Mouse (Mus musculus) hindbrain, postnatal 0 days (tissue): ENCODE data around the gene Dpp4. TPM values are rescaled to one million over a fixed set of nuclear protein-coding genes. Genes with fewer than 3 reads are reported as not detected.

Experiments used
- ATAC-seq: fragments of 200-750 bp; cut with Nextera tagmentation; 2 replicates; pipeline ENCODE4 v1.8.0; 2017; ENCODE audit warnings: mild to moderate bottlenecking, moderate TSS enrichment, moderate library complexity
- DNase-seq: peaks from one replicate; pipeline ENCODE4 v3.0.0-alpha.2; 2015; ENCODE audit warnings: low spot score
- H3K27ac ChIP-seq: fragments of 300-500 bp; sonication (generic); 2 replicates; pipeline ENCODE4 v1.5.1; 2014; ENCODE audit warnings: mild to moderate bottlenecking
- H3K27me3 ChIP-seq: fragments of 300-500 bp; sonication (generic); 2 replicates; pipeline ENCODE4 v1.6.1; 2014; ENCODE audit warnings: low read length, mixed read lengths; ENCODE audit not compliant: insufficient read depth
- H3K36me3 ChIP-seq: fragments of 300-500 bp; sonication (generic); 2 replicates; pipeline ENCODE4 v1.6.1; 2014; ENCODE audit warnings: low read length, mixed read lengths; ENCODE audit not compliant: insufficient read depth
- H3K4me1 ChIP-seq: fragments of 300-500 bp; sonication (generic); 2 replicates; pipeline ENCODE4 v1.6.1; 2014; ENCODE audit warnings: antibody characterized with exemption, low read length, mixed read lengths; ENCODE audit not compliant: insufficient read depth
- H3K4me2 ChIP-seq: fragments of 300-500 bp; sonication (generic); 2 replicates; pipeline ENCODE4 v1.6.1; 2014; ENCODE audit warnings: low read depth, mild to moderate bottlenecking, low read length, moderate library complexity, mixed read lengths
- H3K4me3 ChIP-seq: fragments of 300-500 bp; sonication (generic); 2 replicates; pipeline ENCODE4 v1.5.1; 2014; ENCODE audit warnings: low read length
- H3K9ac ChIP-seq: fragments of 300-500 bp; sonication (generic); replicated peaks from 2 replicates; pipeline ENCODE4 v1.6.1; 2014; ENCODE audit warnings: mild to moderate bottlenecking, low read length, moderate library complexity, mixed read lengths
- H3K9me3 ChIP-seq: fragments of 300-500 bp; sonication (generic); 2 replicates; pipeline ENCODE4 v1.6.1; 2016; ENCODE audit warnings: low read length, mixed read lengths
- CTCF ChIP-seq: IDR thresholded peaks from 2 replicates; pipeline ENCODE4 v1.5.1; 2016; ENCODE audit warnings: antibody characterized with exemption, control low read depth, low read depth
- WGBS: fragments of 180-500 bp; shearing (Covaris S2); extraction: QIAGEN DNeasy Blood & Tissue Kit; methylation state at CpG from one replicate; pipeline ENCODE4 v1.1.7; 2014; 5-methylcytosine and 5-hydroxymethylcytosine counted together
- polyA plus RNA-seq: library from polyadenylated mRNA; unstranded; fragments of >200 nt; fragmentation: Nextera tagmentation; extraction: Ambion mirVana; gene quantifications from 2 replicates; pipeline ENCODE4 v1.2.1, GENCODE M21; 2015
- total RNA-seq: library from RNA; depleted of rRNA; stranded (reverse); fragments of >200 nt; gene quantifications from 2 replicates; pipeline ENCODE4 v1.2.3, GENCODE M21; 2014

Dpp4 gene
- total and polyA plus RNA-seq, 2 experiments from 2014 or later, result 2.3 to 5.0 TPM

- Histone ChIP-seq H3K27me3 (no peaks in the 10 kb centered on the region), H3K4me2 (no peak overlapping the region), H3K36me3 (no peaks in the 10 kb centered on the region), H3K27ac (no peak overlapping the region), H3K9ac (no peak overlapping the region), H3K4me1 (no peaks in the 10 kb centered on the region), H3K4me3 (no peak overlapping the region), H3K9me3 (no peaks in the 10 kb centered on the region)
- no peak for TF ChIP-seq CTCF
- no peak for DNase-seq
- ATAC-seq, result peak; percentile 50; the same call in 1 of the 2 replicates
- 67% methylated on average over 4 of the region's 4 CpGs for WGBS
These were observed 77.4 kb downstream of the Dpp4 start for GRCm38 (mm10) chr2:62334397-62335243.

DNA sequence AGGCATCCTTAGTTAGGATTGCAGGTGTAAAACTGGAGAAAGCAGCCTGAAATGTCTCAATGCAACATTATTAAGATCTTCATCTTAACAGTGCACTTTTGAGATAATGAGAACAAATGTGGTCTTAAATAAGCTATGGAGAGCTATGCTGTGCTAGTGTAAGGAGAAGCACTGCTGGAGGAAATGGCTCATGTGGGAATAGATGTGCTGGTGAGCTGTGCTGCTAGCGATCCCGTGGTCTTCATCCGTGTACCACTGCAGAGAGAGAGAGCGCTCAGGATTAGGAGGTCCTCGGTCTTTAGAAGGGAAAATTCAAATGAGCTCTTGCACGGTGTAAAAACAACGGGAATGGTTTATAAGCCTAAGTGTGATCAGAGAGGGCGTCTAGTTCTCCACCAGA lies 79.6 kb downstream of the Dpp4 start:
- Histone ChIP-seq H3K9ac (no peak overlapping the region), H3K4me1 (no peaks in the 10 kb centered on the region), H3K36me3 (no peaks in the 10 kb centered on the region), H3K9me3 (no peaks in the 10 kb centered on the region), H3K27me3 (no peaks in the 10 kb centered on the region), H3K4me2 (no peak overlapping the region), H3K4me3 (no peak overlapping the region), H3K27ac (no peak overlapping the region)
- no peak for TF ChIP-seq CTCF
- DNase-seq, result no peak
- ATAC-seq, result no peak; the same call in 1 of the 2 replicates
- WGBS, result 70% methylated on average over 8 of the region's 8 CpGs

GRCm38 (mm10) chr2:62331913-62332312 lies 80.1 kb downstream of the Dpp4 start:
- Histone ChIP-seq H3K4me2 (no peak overlapping the region), H3K27me3 (no peaks in the 10 kb centered on the region)

GRCm38 (mm10) chr2:62325388-62325787 lies 86.6 kb downstream of the Dpp4 start:
- no peak overlapping the region for H3K4me2 ChIP-seq
- H3K9ac ChIP-seq, result no peak overlapping the region
- TF ChIP-seq CTCF, result no peak
- H3K9me3 ChIP-seq, result no peaks in the 10 kb centered on the region
- no peaks in the 10 kb centered on the region for H3K36me3 ChIP-seq
- DNase-seq (no peak), ATAC-seq (no peak)
- H3K4me3 ChIP-seq, result no peak overlapping the region
- WGBS, result 91% methylated on average over 2 of the region's 2 CpGs
- no peaks in the 10 kb centered on the region for H3K27me3 ChIP-seq
- H3K4me1 ChIP-seq, result no peaks in the 10 kb centered on the region
- no peak overlapping the region for H3K27ac ChIP-seq

More at GRCm38 (mm10) chr2:62331913-62332312, 80.1 kb downstream of the Dpp4 start:
- no peak for TF ChIP-seq CTCF
- no peak overlapping the region for H3K27ac ChIP-seq
- no peaks in the 10 kb centered on the region for H3K36me3 ChIP-seq
- ATAC-seq (no peak), DNase-seq (no peak)
- H3K4me1 ChIP-seq, result no peaks in the 10 kb centered on the region
- no peak overlapping the region for H3K4me3 ChIP-seq
- no peaks in the 10 kb centered on the region for H3K9me3 ChIP-seq
- no peak overlapping the region for H3K9ac ChIP-seq
- 40% methylated on average over 4 of the region's 4 CpGs for WGBS

- Histone ChIP-seq H3K27ac (no peak overlapping the region), H3K9me3 (no peaks in the 10 kb centered on the region), H3K4me1 (no peaks in the 10 kb centered on the region), H3K27me3 (no peaks in the 10 kb centered on the region), H3K4me2 (no peak overlapping the region), H3K36me3 (no peaks in the 10 kb centered on the region), H3K4me3 (no peak overlapping the region), H3K9ac (no peak overlapping the region)
- TF ChIP-seq CTCF, result no peak
- ATAC-seq (no peak), DNase-seq (no peak)
- 69% methylated on average over 9 of the region's 9 CpGs for WGBS
These were observed 88.9 kb downstream of the Dpp4 start for GRCm38 (mm10) chr2:62323078-62323637.

GRCm38 (mm10) chr2:62319489-62319888 lies 92.5 kb downstream of the Dpp4 start:
- no peaks in the 10 kb centered on the region for H3K4me1 ChIP-seq
- H3K9me3 ChIP-seq, result no peaks in the 10 kb centered on the region
- DNase-seq (no peak), ATAC-seq (no peak)
- no peak overlapping the region for H3K4me3 ChIP-seq
- no peak overlapping the region for H3K9ac ChIP-seq
- no peaks in the 10 kb centered on the region for H3K27me3 ChIP-seq
- H3K27ac ChIP-seq, result no peak overlapping the region
- H3K36me3 ChIP-seq, result no peaks in the 10 kb centered on the region
- TF ChIP-seq CTCF, result no peak
- no peak overlapping the region for H3K4me2 ChIP-seq
- 89% methylated on average over 3 of the region's 3 CpGs for WGBS

DNA sequence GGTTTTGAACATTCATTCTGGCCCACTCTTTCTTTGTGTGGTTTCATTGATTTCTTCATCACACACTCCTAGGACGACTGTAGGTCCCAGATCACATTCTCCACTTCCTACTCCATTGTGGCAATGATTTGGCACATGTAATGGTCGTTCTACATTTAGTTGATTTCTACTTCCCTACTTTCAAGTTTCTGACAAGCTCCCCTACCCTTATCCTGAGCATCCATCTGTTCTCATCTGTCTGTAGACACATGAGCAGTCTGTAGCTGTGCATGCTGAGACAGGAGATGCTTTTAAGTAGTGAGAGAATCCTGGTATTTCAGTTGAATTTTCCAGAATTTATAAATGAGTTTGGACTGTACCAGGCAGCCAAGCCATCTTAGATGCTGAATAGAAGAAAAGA lies 95.1 kb downstream of the Dpp4 start:
- no peak overlapping the region for H3K4me2 ChIP-seq
- no peak for ATAC-seq
- WGBS, result 73% methylated on average over 2 of the region's 2 CpGs
- H3K27ac ChIP-seq, result no peak overlapping the region
- H3K9me3 ChIP-seq, result no peaks in the 10 kb centered on the region
- no peak for TF ChIP-seq CTCF
- H3K4me3 ChIP-seq, result no peak overlapping the region
- H3K4me1 ChIP-seq, result no peaks in the 10 kb centered on the region
- no peak overlapping the region for H3K9ac ChIP-seq
- H3K36me3 ChIP-seq, result no peaks in the 10 kb centered on the region
- no peak for DNase-seq
- H3K27me3 ChIP-seq, result no peaks in the 10 kb centered on the region
